Mouse (Mus musculus) mammary gland, adult 2 months (tissue): Measurements from ENCODE around the gene Mrpl54. TPM values are rescaled to one million over a fixed set of nuclear protein-coding genes. Genes with fewer than 3 reads are reported as not detected.

ENCODE experiments used
- polyA plus RNA-seq: library from polyadenylated mRNA; depleted of rRNA; stranded (reverse); fragments of >200 nt; gene quantifications from 2 replicates; pipeline ENCODE4 v1.2.3, GENCODE M21; 2012; ENCODE audit warnings: low replicate concordance; rRNA removed

Gene Mrpl54
- polyA plus RNA-seq, result 46.1 and 120 TPM in 2 replicates

GRCm38 (mm10) chr10:81266211-81267105, at the start of gene Mrpl54, which contains the start of gene Apba3:
Mrpl54 (minus strand) TSS chr10:81266934.
Apba3 (plus strand) TSS chr10:81266960.

GRCm38 (mm10) chr10:81292554-81293333, 26.0 kb upstream of the Mrpl54 start, which contains the start of gene Pip5k1c:
Pip5k1c (plus strand) TSS chr10:81292963.

GRCm38 (mm10) chr10:81291511-81292104, 24.9 kb upstream of the Mrpl54 start, which contains the start of gene Tjp3:
Tjp3 (minus strand) TSS chr10:81291581.

GRCm38 (mm10) chr10:81252424-81253419, 14.0 kb downstream of the Mrpl54 start, which contains the start of gene Matk:
Matk (plus strand) TSS chr10:81252935.

GRCm38 (mm10) chr10:81232580-81233225, 34.0 kb downstream of the Mrpl54 start, which contains the start of gene Zfr2:
Zfr2 (plus strand) TSS chr10:81233155.

GRCm38 (mm10) chr10:81230438-81231332, 36.0 kb downstream of the Mrpl54 start, which contains the start of gene Atcay:
Atcay (minus strand) TSS chr10:81230833.

Other genes starting within 250 kb of the Mrpl54 start
- gene Diras1, start 241.3 kb downstream of the Mrpl54 start, polyA plus RNA-seq, result 0.09 and 0.27 TPM in 2 replicates
- 36.6 and 42.0 TPM in 2 replicates for gene Slc39a3, start 229.5 kb downstream of the Mrpl54 start, polyA plus RNA-seq
- 313 and 371 TPM in 2 replicates for gene Sgta, start 206.8 kb downstream of the Mrpl54 start, polyA plus RNA-seq
- 30.9 and 38.7 TPM in 2 replicates for gene Thop1, start 196.9 kb downstream of the Mrpl54 start, polyA plus RNA-seq
- gene Creb3l3, start 168.1 kb downstream of the Mrpl54 start, polyA plus RNA-seq, result 2.5 TPM in 2 replicates
- gene Map2k2, start 161.0 kb downstream of the Mrpl54 start, polyA plus RNA-seq, result 152 and 291 TPM in 2 replicates
- gene Zbtb7a, start 131.7 kb downstream of the Mrpl54 start, polyA plus RNA-seq, result 45.5 and 121 TPM in 2 replicates
- 36.6 and 47.6 TPM in 2 replicates for gene Pias4, start 99.0 kb downstream of the Mrpl54 start, polyA plus RNA-seq
- gene Eef2, start 90.3 kb downstream of the Mrpl54 start, polyA plus RNA-seq, result 1,357 and 1,920 TPM in 2 replicates
- gene Dapk3, start 83.9 kb downstream of the Mrpl54 start, polyA plus RNA-seq, result 41.3 and 86.2 TPM in 2 replicates
- gene 4930442H23Rik, start 83.1 kb downstream of the Mrpl54 start, polyA plus RNA-seq, result not detected in 2 replicates
- gene Nmrk2, start 64.9 kb downstream of the Mrpl54 start, polyA plus RNA-seq, result 3.4 TPM in 1 of 2 replicates, not detected in the other
- gene Atcay, start 36.1 kb downstream of the Mrpl54 start, polyA plus RNA-seq, result 0.98 and 1.3 TPM in 2 replicates
- 12.8 and 21.1 TPM in 2 replicates for gene Zfr2, start 33.8 kb downstream of the Mrpl54 start, polyA plus RNA-seq
- 6.9 and 12.2 TPM in 2 replicates for gene Matk, start 14.0 kb downstream of the Mrpl54 start, polyA plus RNA-seq
- 145 and 166 TPM in 2 replicates for gene Apba3, start within 50 bp of the Mrpl54 start, polyA plus RNA-seq
- 12.5 and 27.1 TPM in 2 replicates for gene Tjp3, start 24.6 kb upstream of the Mrpl54 start, polyA plus RNA-seq
- gene Pip5k1c, start 26.0 kb upstream of the Mrpl54 start, polyA plus RNA-seq, result 84.9 and 118 TPM in 2 replicates
- 19.2 and 33.9 TPM in 2 replicates for gene Cactin, start 54.2 kb upstream of the Mrpl54 start, polyA plus RNA-seq
- 14.6 and 42.3 TPM in 2 replicates for gene Tbxa2r, start 61.8 kb upstream of the Mrpl54 start, polyA plus RNA-seq
- gene Gipc3, start 76.3 kb upstream of the Mrpl54 start, polyA plus RNA-seq, result 1.7 and 2.7 TPM in 2 replicates
- gene Hmg20b, start 83.5 kb upstream of the Mrpl54 start, polyA plus RNA-seq, result 70.7 and 162 TPM in 2 replicates
- gene Mfsd12, start 90.6 kb upstream of the Mrpl54 start, polyA plus RNA-seq, result 37.3 and 90.2 TPM in 2 replicates
- 2.6 and 5.7 TPM in 2 replicates for gene 4930404N11Rik, start 98.9 kb upstream of the Mrpl54 start, polyA plus RNA-seq
- 84.0 and 94.3 TPM in 2 replicates for gene Fzr1, start 111.6 kb upstream of the Mrpl54 start, polyA plus RNA-seq
- gene Dohh, start 117.5 kb upstream of the Mrpl54 start, polyA plus RNA-seq, result 66.9 and 127 TPM in 2 replicates
- gene Gm48551, start 117.5 kb upstream of the Mrpl54 start, polyA plus RNA-seq, result 3.2 and 4.8 TPM in 2 replicates
- 2.1 and 6.3 TPM in 2 replicates for gene Gm48552, start 122.1 kb upstream of the Mrpl54 start, polyA plus RNA-seq
- 10.4 and 14.3 TPM in 2 replicates for gene Smim24, start 126.1 kb upstream of the Mrpl54 start, polyA plus RNA-seq
- 88.5 and 97.0 TPM in 2 replicates for gene Nfic, start 188.7 kb upstream of the Mrpl54 start, polyA plus RNA-seq
- gene Celf5, start 215.8 kb upstream of the Mrpl54 start, polyA plus RNA-seq, result 1.4 and 1.9 TPM in 2 replicates
- 236 and 320 TPM in 2 replicates for gene Ncln, start 229.5 kb upstream of the Mrpl54 start, polyA plus RNA-seq
- 35.7 and 113 TPM in 2 replicates for gene S1pr4, start 233.2 kb upstream of the Mrpl54 start, polyA plus RNA-seq